Mouse (Mus musculus): ENCODE measurements around the gene Serpind1.

Serpind1 gene

DNA sequence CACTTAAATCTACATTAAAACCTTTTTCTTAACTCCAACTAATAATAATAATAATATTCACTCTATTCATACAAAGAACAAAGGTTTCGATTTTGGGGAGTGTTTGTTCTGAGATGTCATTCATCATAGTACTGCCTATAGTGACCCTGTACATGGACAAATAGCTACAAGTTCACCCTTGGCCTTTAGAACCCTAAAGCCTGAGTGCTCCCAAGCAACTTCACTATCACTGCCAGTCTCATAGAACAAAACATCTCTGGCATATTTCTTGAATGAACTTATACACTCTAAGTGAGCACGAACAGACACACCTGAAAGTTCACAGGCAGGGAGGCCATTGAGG lies 14.6 kb downstream of the Serpind1 start:
- no peak for DNase-seq (ENCODE audit: extremely low spot score, low spot score)

DNA sequence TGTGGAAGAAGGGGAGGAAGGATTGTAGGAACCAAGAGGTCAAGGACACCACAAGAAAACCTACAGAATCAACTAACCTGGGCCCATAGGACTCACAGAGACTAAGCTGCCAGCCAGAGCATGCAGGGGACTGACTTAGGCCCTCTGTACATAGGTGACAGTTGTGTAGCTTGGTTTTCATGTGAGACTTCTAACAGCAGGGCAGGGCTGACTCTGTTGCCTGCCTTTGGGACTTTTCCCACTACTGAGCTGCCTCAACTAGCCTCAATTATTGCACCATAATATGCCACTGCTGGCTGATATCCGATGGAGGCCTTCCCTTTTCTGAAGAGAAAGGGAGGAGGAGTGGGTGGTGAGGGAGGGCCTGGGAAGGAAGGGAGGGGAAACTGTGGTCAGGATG lies 15.6 kb downstream of the Serpind1 start:
- DNase-seq (ENCODE audit: extremely low spot score, low spot score) = no peak

- DNase-seq (ENCODE audit: extremely low spot score, low spot score) = no peak
Measured at GRCm38 (mm10) chr16:17356031-17356430, 24.9 kb downstream of the Serpind1 start.

DNA sequence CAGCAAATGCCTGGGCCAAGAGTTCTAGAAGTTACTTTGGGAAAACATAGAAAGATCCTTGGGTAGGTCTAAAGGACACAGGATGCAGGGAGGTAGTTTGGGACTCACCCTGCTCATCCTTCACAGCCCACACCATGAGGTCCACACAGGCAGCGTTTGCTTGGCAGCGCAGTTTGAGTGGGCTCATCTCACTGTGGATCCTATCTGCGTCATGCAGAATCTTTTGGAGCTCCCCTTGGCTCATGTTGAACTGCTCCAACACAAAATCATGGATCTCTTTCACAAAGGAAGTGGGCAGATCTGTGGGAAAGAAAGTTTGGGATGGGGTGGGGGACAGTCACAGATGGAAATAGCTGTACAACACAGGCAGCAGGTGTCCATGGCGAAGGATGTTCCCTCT lies 27.6 kb downstream of the Serpind1 start:
- no peak for DNase-seq (ENCODE audit: extremely low spot score, low spot score)

- DNase-seq (ENCODE audit: extremely low spot score, low spot score) = no peak
Measured at GRCm38 (mm10) chr16:17382306-17382705, 51.1 kb downstream of the Serpind1 start.

- DNase-seq (ENCODE audit: extremely low spot score, low spot score) = no peak
Measured at GRCm38 (mm10) chr16:17383594-17384326, 52.6 kb downstream of the Serpind1 start.

GRCm38 (mm10) chr16:17392784-17393183 lies 61.6 kb downstream of the Serpind1 start:
- DNase-seq (ENCODE audit: extremely low spot score, low spot score) = no peak
